Mouse (Mus musculus) hindbrain, embryonic 12.5 days (tissue): ENCODE data around the gene Atp8b3. TPM values are rescaled to one million over a fixed set of nuclear protein-coding genes. Genes with fewer than 3 reads are reported as not detected.

ENCODE experiments used
- polyA plus RNA-seq: library from polyadenylated mRNA; unstranded; fragments of >200 nt; fragmentation: Nextera tagmentation; extraction: Ambion mirVana; gene quantifications from 2 replicates; pipeline ENCODE4 v1.2.1, GENCODE M21; 2016

Atp8b3 gene
- polyA plus RNA-seq, 1 experiment from 2014 or later: 0.93 TPM

Other genes with a start within 250 kb of the Atp8b3 start
- 530 and 668 TPM in 2 replicates for gene Rps15, start 246.7 kb downstream of the Atp8b3 start, polyA plus RNA-seq
- 170 and 191 TPM in 2 replicates for gene Apc2, start 243.1 kb downstream of the Atp8b3 start, polyA plus RNA-seq
- 38.4 and 39.7 TPM in 2 replicates for gene 2310011J03Rik, start 218.6 kb downstream of the Atp8b3 start, polyA plus RNA-seq
- gene Pcsk4, start 209.6 kb downstream of the Atp8b3 start, polyA plus RNA-seq: 2.2 and 2.8 TPM in 2 replicates
- 3.2 and 4.1 TPM in 2 replicates for gene Reep6, start 209.2 kb downstream of the Atp8b3 start, polyA plus RNA-seq
- 0.38 and 0.77 TPM in 2 replicates for gene Adamtsl5, start 190.7 kb downstream of the Atp8b3 start, polyA plus RNA-seq
- gene Plk5, start 182.7 kb downstream of the Atp8b3 start, polyA plus RNA-seq: 0.35 and 0.50 TPM in 2 replicates
- gene Mex3d, start 151.5 kb downstream of the Atp8b3 start, polyA plus RNA-seq: 21.4 and 24.8 TPM in 2 replicates
- gene Mbd3, start 139.6 kb downstream of the Atp8b3 start, polyA plus RNA-seq: 275 and 296 TPM in 2 replicates
- 312 and 406 TPM in 2 replicates for gene Uqcr11, start 132.3 kb downstream of the Atp8b3 start, polyA plus RNA-seq
- 176 and 178 TPM in 2 replicates for gene Tcf3, start 105.5 kb downstream of the Atp8b3 start, polyA plus RNA-seq
- 1.7 and 2.3 TPM in 2 replicates for gene Onecut3, start 44.3 kb downstream of the Atp8b3 start, polyA plus RNA-seq
- 33.1 and 33.8 TPM in 2 replicates for gene Rexo1, start 22.4 kb upstream of the Atp8b3 start, polyA plus RNA-seq
- gene Klf16, start 38.2 kb upstream of the Atp8b3 start, polyA plus RNA-seq: 7.1 and 8.1 TPM in 2 replicates
- 112 and 118 TPM in 2 replicates for gene Abhd17a, start 51.2 kb upstream of the Atp8b3 start, polyA plus RNA-seq
- gene Scamp4, start 63.7 kb upstream of the Atp8b3 start, polyA plus RNA-seq: 60.3 and 69.4 TPM in 2 replicates
- 4.8 and 5.5 TPM in 2 replicates for gene Adat3, start 63.8 kb upstream of the Atp8b3 start, polyA plus RNA-seq
- 5.2 and 5.3 TPM in 2 replicates for gene Gm49322, start 66.9 kb upstream of the Atp8b3 start, polyA plus RNA-seq
- gene Csnk1g2, start 83.7 kb upstream of the Atp8b3 start, polyA plus RNA-seq: 190 and 192 TPM in 2 replicates
- gene Btbd2, start 117.9 kb upstream of the Atp8b3 start, polyA plus RNA-seq: 87.8 and 96.4 TPM in 2 replicates
- gene Mknk2, start 139.0 kb upstream of the Atp8b3 start, polyA plus RNA-seq: 88.1 and 90.3 TPM in 2 replicates
- gene Mob3a, start 162.9 kb upstream of the Atp8b3 start, polyA plus RNA-seq: 56.5 and 62.9 TPM in 2 replicates
- gene Izumo4, start 163.1 kb upstream of the Atp8b3 start, polyA plus RNA-seq: 27.1 and 30.5 TPM in 2 replicates
- 101 TPM in 2 replicates for gene Ap3d1, start 203.1 kb upstream of the Atp8b3 start, polyA plus RNA-seq
- 25.9 and 27.4 TPM in 2 replicates for gene Dot1l, start 216.1 kb upstream of the Atp8b3 start, polyA plus RNA-seq